Mouse (Mus musculus): ENCODE results near the gene Mgarp. TPM values are rescaled to one million over a fixed set of nuclear protein-coding genes. Genes with fewer than 3 reads are reported as not detected.

Gene Mgarp
- polyA plus RNA-seq, 1 experiment from 2014 or later = 2.5 TPM

DNA sequence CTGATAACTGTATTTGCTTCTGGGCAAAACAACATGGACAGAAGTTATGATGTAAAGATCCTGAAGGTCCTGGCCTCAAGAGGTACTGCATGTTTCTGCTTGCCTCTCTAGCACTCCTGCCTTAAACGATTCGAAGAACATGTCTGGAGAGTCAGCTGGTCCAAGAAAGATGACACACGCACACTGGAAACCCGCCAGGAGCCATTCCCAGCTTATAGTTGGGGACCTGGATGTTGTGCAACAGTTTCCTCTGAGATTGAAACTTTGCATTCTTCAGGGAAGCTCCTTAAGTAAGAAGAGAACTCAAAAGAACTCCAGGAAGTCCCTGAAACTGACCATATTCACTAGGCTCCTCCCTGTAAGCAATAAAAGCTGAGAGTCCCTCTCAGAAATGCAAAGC lies 53.3 kb downstream of the Mgarp start:
- Histone ChIP-seq H3K27me3 (replicated peaks; ENCODE audit: control insufficient read depth, insufficient read depth, low read length) (no peaks in the 10 kb centered on the region), H3K9ac (ENCODE audit: low read depth, low read length) (no peak overlapping the region), H3K4me1 (ENCODE audit: control insufficient read depth, insufficient read depth, low read length) (no peaks in the 10 kb centered on the region), H3K27ac (replicated peaks; ENCODE audit: low read depth, low read length) (no peak overlapping the region), H3K4me2 (ENCODE audit: low read depth, low read length) (no peak overlapping the region), H3K36me3 (ENCODE audit: control insufficient read depth, insufficient read depth, low read length) (no peaks in the 10 kb centered on the region), H3K9me3 (ENCODE audit: control insufficient read depth, low read length) (no peaks in the 10 kb centered on the region), H3K4me3 (ENCODE audit: low read depth, low read length) (no peak overlapping the region)
- ATAC-seq (ENCODE audit: low read depth) = no peak
- DNase-seq (ENCODE audit: low spot score) = no peak
- 83% methylated on average over 4 of the region's 4 CpGs for WGBS

DNA sequence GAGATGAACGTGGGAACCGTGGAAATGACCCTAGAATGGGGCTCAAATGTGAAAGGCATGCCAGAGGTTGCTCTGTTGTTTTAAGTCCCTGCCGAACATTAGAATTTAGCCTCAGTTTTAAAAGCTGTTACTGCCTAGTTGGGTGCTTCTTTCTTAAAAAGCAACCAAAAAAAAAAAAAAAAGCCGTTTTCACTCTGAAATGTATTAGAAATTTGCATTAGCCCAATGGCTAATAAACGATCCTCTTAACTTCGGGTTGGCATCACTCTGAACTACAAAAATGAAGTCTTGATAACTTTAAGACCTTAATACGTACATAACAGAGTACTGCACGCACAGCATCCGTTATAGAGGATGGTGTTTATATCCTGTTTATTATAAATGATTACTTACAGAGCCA lies 54.4 kb downstream of the Mgarp start:
- Histone ChIP-seq H3K4me1 (ENCODE audit: control insufficient read depth, insufficient read depth, low read length) (no peaks in the 10 kb centered on the region), H3K9me3 (ENCODE audit: control insufficient read depth, low read length) (no peaks in the 10 kb centered on the region), H3K36me3 (ENCODE audit: control insufficient read depth, insufficient read depth, low read length) (no peaks in the 10 kb centered on the region), H3K4me3 (ENCODE audit: low read depth, low read length) (peak overlapping the region; percentile 91), H3K27ac (replicated peaks; ENCODE audit: low read depth, low read length) (peak overlapping the region; percentile 96), H3K27me3 (replicated peaks; ENCODE audit: control insufficient read depth, insufficient read depth, low read length) (no peaks in the 10 kb centered on the region), H3K4me2 (ENCODE audit: low read depth, low read length) (peak overlapping the region; percentile 70), H3K9ac (ENCODE audit: low read depth, low read length) (peak overlapping the region; percentile 91)
- ATAC-seq (ENCODE audit: low read depth) (no peak), DNase-seq (ENCODE audit: low spot score) (no peak)
- WGBS = 8% methylated on average over 9 of the region's 9 CpGs

DNA sequence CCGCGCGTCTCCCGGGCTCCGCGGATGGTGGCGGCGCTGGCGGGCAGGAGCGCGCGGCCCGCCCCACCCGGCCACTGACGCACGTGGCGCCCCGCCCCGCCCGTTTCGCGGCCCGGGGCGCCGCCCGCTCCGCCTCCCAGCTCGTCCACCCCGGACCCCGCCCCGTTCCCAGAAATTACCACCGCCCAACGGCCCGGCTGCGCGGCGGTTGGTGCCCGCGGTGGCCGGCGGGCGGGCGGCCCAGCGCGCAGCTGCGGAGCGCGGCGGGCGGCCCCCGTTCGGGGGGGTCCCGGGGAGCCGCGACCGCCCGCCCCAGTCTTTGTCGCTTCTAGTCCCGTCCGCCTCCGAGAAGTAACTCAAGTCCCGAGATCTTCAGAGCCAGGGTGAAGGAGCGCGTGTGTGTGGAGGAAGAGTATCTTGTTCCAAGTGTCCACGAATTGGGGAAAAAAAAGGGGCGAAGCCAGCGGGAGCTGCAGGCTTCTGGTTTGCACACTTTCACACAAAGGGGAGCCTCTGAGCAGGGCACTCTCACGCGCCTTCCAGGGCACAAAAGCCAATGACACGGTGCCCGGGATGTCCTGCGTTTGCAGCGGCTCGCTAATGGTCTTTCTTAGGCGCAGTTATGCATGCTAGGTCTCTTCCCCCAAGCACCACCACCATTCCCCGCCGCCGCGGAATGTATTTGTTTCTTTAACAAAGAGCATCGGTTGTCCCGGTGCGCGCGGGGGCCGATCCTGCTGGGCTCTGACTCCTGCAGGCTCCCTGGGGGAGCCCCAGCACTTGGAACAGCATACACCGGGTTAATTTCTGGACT lies 55.1 kb downstream of the Mgarp start:
- no peaks in the 10 kb centered on the region for H3K36me3 ChIP-seq (ENCODE audit: control insufficient read depth, insufficient read depth, low read length)
- no peaks in the 10 kb centered on the region for H3K9me3 ChIP-seq (ENCODE audit: control insufficient read depth, low read length)
- peak overlapping the region; percentile 70 for H3K4me2 ChIP-seq (ENCODE audit: low read depth, low read length)
- no peaks in the 10 kb centered on the region for H3K4me1 ChIP-seq (ENCODE audit: control insufficient read depth, insufficient read depth, low read length)
- 1% methylated on average over 28 of the region's 86 CpGs for WGBS
- ATAC-seq (ENCODE audit: low read depth) (peak; percentile 83), DNase-seq (ENCODE audit: low spot score) (peak; percentile 92)
- H3K9ac ChIP-seq (ENCODE audit: low read depth, low read length) = peak overlapping the region; percentile 91
- H3K27ac ChIP-seq (replicated peaks; ENCODE audit: low read depth, low read length) = peak overlapping the region; percentile 96
- no peaks in the 10 kb centered on the region for H3K27me3 ChIP-seq (replicated peaks; ENCODE audit: control insufficient read depth, insufficient read depth, low read length)
- H3K4me3 ChIP-seq (ENCODE audit: low read depth, low read length) = peak overlapping the region; percentile 91

DNA sequence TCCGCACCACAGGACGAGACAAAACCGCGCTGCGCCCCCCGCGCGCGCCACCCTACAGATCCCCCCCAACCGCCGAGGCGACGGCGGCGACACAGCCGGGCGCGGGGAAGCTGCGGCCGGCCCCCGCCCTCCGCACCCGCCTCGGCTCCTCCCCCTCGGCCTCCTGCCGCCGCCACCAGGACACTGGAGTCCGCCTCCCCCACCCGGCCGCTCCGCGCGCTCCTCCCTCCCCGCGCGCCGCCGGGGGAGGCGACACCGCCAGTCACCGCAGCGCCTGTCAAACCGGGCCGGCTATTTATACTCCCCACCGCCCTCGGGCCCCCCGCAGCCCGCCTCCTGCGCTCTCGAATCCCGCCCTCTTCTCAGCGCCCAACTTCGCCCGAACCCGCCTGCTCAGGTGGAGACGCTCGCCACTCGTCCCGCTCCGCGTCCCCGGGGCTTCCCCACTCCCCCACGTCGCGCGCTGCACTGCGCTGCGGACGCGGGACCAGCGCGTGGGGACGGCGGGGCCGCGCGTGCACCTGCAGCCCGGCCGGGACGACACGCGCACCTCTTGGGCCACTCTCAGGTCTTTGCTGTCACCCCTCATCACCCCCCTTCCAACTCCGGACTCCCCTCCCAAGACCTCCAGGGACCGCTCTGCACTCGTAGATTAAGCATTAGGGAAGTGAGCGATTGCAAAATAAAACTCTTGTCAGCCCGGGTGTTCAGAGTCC lies 55.8 kb downstream of the Mgarp start, which contains the start of gene Elf2:
Elf2 (minus strand) TSS at position 112 of the 716 bp plus-strand sequence.
- Histone ChIP-seq H3K4me3 (ENCODE audit: low read depth, low read length) (peak within 1 kb of the TSS; percentile 91), H3K4me1 (ENCODE audit: control insufficient read depth, insufficient read depth, low read length) (no peaks in the 10 kb centered on the region), H3K9ac (ENCODE audit: low read depth, low read length) (peak within 1 kb of the TSS; percentile 91), H3K9me3 (ENCODE audit: control insufficient read depth, low read length) (no peaks in the 10 kb centered on the region), H3K27ac (replicated peaks; ENCODE audit: low read depth, low read length) (peak within 1 kb of the TSS; percentile 96), H3K4me2 (ENCODE audit: low read depth, low read length) (peak within 1 kb of the TSS; percentile 70), H3K27me3 (replicated peaks; ENCODE audit: control insufficient read depth, insufficient read depth, low read length) (no peaks in the 10 kb centered on the region), H3K36me3 (ENCODE audit: control insufficient read depth, insufficient read depth, low read length) (no peaks in the 10 kb centered on the region)
- DNase-seq (ENCODE audit: low spot score) (peak; percentile 91), ATAC-seq (ENCODE audit: low read depth) (peak; percentile 83)
- WGBS = 0% methylated on average over 5 of the region's 87 CpGs

DNA sequence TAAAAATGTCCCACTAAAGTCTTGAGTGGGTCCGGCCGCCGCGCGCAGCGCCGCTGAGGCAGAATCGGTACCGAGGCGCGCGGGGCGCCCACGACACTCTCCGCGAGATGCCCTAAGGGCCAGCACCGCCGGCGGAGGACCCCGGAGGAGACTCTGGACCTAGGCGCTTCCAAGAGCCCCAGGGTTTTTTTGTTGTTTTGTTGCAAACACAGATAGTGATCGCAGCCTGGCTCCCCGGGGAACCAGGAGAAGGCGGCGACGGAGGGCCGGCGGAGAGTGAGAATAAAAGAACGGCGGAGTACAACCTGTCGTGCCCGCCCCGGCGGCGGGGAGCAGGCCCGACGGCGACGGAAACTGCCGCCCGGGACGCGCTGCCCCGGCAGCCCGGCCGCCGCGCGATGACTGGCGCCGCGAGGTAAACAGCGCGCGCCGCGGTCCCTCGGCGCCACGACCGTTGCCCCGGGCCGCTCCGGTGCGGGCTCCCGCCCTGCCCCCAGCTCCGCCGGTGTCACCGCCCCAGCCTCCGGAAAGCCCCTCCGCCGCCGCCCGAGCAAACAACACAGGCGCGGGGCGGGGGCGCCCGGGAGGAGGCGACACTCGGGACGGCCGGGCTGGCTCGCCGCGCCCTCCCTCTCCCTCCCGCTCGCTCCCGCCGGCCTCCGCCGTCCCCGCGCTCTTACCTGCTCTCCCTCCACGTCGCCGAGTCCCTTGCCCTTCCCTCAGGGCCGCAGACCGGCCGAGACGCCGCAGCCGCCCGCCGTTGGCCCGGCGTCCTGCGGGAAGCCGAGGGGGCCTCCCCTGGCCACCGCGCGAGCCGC lies 56.6 kb downstream of the Mgarp start:
- no peaks in the 10 kb centered on the region for H3K9me3 ChIP-seq (ENCODE audit: control insufficient read depth, low read length)
- H3K4me1 ChIP-seq (ENCODE audit: control insufficient read depth, insufficient read depth, low read length) = no peaks in the 10 kb centered on the region
- ATAC-seq (ENCODE audit: low read depth) = peak; percentile 50
- no peaks in the 10 kb centered on the region for H3K36me3 ChIP-seq (ENCODE audit: control insufficient read depth, insufficient read depth, low read length)
- peak overlapping the region; percentile 91 for H3K4me3 ChIP-seq (ENCODE audit: low read depth, low read length)
- 0% methylated on average over 39 of the region's 113 CpGs for WGBS
- H3K4me2 ChIP-seq (ENCODE audit: low read depth, low read length) = peak overlapping the region; percentile 70
- no peaks in the 10 kb centered on the region for H3K27me3 ChIP-seq (replicated peaks; ENCODE audit: control insufficient read depth, insufficient read depth, low read length)
- H3K27ac ChIP-seq (replicated peaks; ENCODE audit: low read depth, low read length) = peak overlapping the region; percentile 96
- peak overlapping the region; percentile 91 for H3K9ac ChIP-seq (ENCODE audit: low read depth, low read length)
- DNase-seq (ENCODE audit: low spot score) = no peak

DNA sequence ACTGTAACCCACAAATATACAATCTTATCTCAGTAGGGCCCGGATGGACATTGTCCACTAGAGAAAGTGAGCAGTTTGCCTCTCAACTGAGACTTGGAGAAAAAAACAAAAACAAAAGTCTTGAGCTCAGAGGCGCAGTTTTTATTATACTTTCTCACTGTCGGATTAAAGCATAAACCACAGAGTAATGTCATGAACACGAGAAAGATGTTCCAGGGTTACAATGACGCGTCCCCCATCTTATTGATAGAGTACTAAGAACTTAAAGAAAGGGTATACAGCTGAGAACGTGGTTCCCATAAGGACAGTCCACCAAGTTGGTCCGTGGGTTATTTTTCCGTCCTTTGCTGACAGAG lies 57.2 kb downstream of the Mgarp start:
- Histone ChIP-seq H3K4me2 (ENCODE audit: low read depth, low read length) (peak overlapping the region; percentile 70), H3K27me3 (replicated peaks; ENCODE audit: control insufficient read depth, insufficient read depth, low read length) (no peaks in the 10 kb centered on the region), H3K36me3 (ENCODE audit: control insufficient read depth, insufficient read depth, low read length) (no peaks in the 10 kb centered on the region), H3K4me3 (ENCODE audit: low read depth, low read length) (peak overlapping the region; percentile 91), H3K9me3 (ENCODE audit: control insufficient read depth, low read length) (no peaks in the 10 kb centered on the region), H3K9ac (ENCODE audit: low read depth, low read length) (peak overlapping the region; percentile 91), H3K4me1 (ENCODE audit: control insufficient read depth, insufficient read depth, low read length) (no peaks in the 10 kb centered on the region), H3K27ac (replicated peaks; ENCODE audit: low read depth, low read length) (no peak overlapping the region)
- WGBS = 4% methylated on average over 9 of the region's 9 CpGs
- DNase-seq (ENCODE audit: low spot score) (no peak), ATAC-seq (ENCODE audit: low read depth) (no peak)

Other genes with a start within 250 kb of the Mgarp start
- gene Noct, start 172.3 kb downstream of the Mgarp start, polyA plus RNA-seq (2014; fragmentation: Nextera tagmentation; extraction: Ambion mirVana) = 9.4 and 10.0 TPM in 2 replicates
- 55.3 and 56.8 TPM in 2 replicates for gene Elf2, start 56.1 kb downstream of the Mgarp start, polyA plus RNA-seq (2014; fragmentation: Nextera tagmentation; extraction: Ambion mirVana)
- gene Ndufc1, start 12.2 kb upstream of the Mgarp start, polyA plus RNA-seq (2014; fragmentation: Nextera tagmentation; extraction: Ambion mirVana) = 663 and 761 TPM in 2 replicates
- gene Naa15, start 18.4 kb upstream of the Mgarp start, polyA plus RNA-seq (2014; fragmentation: Nextera tagmentation; extraction: Ambion mirVana) = 34.5 and 34.8 TPM in 2 replicates
- gene Rab33b, start 87.2 kb upstream of the Mgarp start, polyA plus RNA-seq (2014; fragmentation: Nextera tagmentation; extraction: Ambion mirVana) = 25.8 and 29.0 TPM in 2 replicates
- 6.2 and 7.3 TPM in 2 replicates for gene Setd7, start 164.1 kb upstream of the Mgarp start, polyA plus RNA-seq (2014; fragmentation: Nextera tagmentation; extraction: Ambion mirVana)